Mouse (Mus musculus): Measurements from ENCODE around the gene Cep97.
A peak's percentile ranks its signal among the peaks of the same experiment; 100 is the strongest.
"Not testable (repeated sequence)": the region's sequence is repeated elsewhere in the genome, so short reads cannot be mapped to it uniquely, and the experiment has no call there.

Gene Cep97

GRCm38 (mm10) chr16:55889451-55889850 is 45.2 kb downstream of the Cep97 start:
- DNase-seq, result no peak

- DNase-seq, result no peak
Observed at GRCm38 (mm10) chr16:55888584-55888960, 46.1 kb downstream of the Cep97 start.

DNA sequence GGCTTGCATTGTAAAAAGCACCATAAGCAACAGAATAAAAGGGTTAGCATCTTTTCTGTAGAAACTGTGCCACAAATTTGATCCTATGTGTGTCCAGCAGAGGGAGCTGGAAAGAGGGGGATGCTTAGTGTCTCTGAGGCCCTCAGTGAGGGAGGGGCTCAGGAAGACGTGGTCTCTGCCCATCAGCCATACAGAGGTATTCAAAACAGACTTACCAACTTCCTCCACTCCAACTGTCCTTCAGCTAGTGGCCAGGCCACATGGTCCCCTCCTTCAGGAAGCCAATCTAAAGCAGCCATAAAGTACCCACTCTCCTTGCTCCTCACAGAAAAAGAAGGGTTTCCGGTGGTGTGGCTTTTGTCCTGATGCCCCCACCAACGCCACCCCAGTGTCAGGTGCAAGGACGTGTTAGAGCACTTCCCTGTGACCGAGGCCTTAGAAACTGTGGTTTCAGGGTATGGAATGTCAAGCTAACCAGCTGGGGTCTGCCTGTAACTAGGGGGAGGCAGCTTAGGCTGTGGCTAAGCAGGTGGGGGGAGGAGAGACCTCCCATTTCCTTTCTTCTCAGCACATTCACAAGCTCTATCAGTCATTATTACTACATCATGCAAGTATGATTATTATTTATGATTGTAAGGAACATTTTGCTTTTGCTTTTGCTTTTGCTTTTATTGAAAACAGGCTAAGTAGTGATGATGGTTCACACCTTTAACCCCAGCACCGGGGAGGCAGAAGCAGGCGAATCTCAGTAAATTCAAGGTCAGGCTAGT is 46.7 kb downstream of the Cep97 start:
- peak; percentile 50 for DNase-seq

- no peak for DNase-seq
Observed at GRCm38 (mm10) chr16:55884246-55884645, 50.4 kb downstream of the Cep97 start.

DNA sequence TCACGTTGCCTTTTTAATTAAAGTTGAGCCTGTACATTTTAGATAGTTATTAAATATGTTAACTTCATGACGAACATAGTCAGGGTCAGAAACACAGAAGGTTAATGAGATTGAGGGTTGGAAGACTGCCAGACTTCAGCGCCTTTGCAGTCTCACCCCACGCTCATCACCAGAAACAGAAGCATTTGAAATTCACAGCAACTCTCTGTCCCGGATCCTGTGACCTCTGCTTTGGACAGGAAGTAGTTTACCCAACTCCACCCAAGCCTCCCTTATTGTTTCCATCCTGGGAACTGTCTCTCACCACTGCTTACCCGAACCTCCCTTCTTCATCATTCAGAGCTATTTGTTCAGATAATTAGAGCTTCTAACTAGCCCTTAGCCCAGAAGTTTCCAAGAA is 58.6 kb downstream of the Cep97 start:
- DNase-seq, result no peak

- no peak for DNase-seq
Observed at GRCm38 (mm10) chr16:55863832-55864231, 70.8 kb downstream of the Cep97 start.

DNA sequence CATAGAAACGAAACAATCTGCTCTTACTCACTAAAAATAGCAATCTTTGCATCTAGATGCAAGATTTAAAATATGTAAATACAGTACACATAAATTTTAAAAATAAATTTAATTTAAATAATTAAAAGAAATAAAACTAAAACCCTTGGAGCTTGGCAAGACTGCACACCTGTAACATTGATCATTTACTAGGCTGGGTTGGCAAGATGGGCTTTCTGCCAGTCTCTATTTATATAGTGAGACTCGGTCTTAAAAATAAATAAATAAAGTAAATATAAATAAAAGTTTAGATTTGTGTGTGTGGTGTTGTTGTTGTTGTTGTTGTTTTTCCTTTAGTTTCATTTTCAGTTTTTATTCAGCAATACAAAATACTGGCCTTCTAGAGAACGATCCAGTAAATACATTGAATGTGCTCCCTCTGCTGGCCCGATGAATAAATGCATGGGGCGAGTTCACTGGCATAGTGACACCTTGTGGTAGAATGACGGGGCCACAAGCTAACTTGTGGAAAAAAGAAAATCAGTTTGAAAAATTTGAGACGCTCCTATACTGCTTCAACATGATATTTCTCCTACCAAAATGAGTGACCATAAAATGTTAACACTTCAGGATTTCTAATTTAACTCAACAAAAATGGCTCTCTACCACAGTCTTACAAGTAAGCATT is 71.4 kb downstream of the Cep97 start:
- peak; percentile 75 for DNase-seq

- DNase-seq, result no peak
Observed at GRCm38 (mm10) chr16:55861104-55861503, 73.6 kb downstream of the Cep97 start.

DNA sequence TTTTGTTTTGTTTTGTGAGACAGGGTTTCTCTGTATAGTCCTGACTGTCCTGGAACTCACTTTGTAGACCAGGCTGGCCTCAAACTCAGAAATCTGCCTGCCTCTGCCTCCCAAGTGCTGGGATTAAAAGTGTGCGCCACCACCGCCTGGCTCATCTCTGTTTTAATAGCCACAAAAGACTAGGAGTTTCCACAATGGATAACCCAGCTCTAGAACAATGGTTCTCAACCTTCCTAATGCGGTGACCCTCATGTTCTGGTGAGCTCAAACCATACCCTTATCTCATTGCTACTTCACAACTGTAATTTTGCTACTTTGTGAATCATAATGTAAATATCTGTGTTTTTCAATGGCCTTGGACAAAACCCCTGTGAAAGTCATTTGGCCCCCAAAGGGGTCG is 75.2 kb downstream of the Cep97 start:
- DNase-seq, result not testable (repeated sequence)

DNA sequence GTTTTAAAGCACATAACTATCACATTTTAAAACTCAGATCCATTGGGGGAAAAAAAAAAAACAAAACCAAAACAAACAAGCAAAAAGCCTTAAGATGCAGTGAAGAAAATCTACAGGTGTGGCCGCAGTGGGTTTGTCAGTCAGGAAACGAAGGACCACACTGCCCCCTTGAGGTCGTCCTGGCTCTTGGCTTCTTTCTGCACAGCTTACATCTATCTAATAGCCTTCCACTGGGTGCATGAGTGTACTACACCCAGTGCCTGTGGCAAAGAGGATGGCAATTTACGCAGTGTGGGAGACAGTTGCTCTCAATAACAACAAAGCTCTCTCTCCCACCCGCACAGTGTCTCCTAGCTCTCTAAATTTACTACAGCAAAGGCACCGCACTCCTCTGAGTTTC is 76.2 kb downstream of the Cep97 start:
- DNase-seq, result peak; percentile 92

GRCm38 (mm10) chr16:55852943-55853727 is 81.5 kb downstream of the Cep97 start:
- DNase-seq, result peak; percentile 88

- no peak for DNase-seq
Observed at GRCm38 (mm10) chr16:55852515-55852914, 82.1 kb downstream of the Cep97 start.

DNA sequence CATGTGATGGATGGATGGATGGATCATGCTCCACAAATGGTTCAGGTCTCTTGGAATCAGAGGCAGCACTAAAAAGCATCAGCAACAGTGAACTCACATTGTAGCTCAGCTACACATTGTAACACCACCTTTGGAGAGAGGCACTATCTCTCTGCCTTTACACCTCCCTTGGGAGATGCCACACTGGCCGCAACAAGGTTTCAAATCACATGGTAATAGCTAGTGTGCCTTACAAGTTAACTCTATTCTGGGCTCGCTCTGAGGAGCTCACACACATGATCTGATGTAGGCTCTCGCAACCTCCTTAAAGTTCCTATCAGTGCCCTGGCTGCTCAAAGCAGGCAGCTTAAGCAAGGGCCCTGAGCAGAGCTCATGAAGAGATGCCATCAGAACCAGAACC is 84.2 kb downstream of the Cep97 start:
- no peak for DNase-seq
